Mouse (Mus musculus) kidney, postnatal 36 days (tissue): ENCODE measurements around the gene Zfp775.
"Not testable (repeated sequence)": the region's sequence is repeated elsewhere in the genome, so short reads cannot be mapped to it uniquely, and the experiment has no call there.

ENCODE experiments used
- DNase-seq, 2 experiments: peaks; one replicate each; pipeline ENCODE4 v3.0.0; 2021 to 2022; ENCODE audit warnings: mixed read lengths in 2 of 2

The Zfp775 gene

GRCm38 (mm10) chr6:48591221-48591845 lies 10.5 kb upstream of the Zfp775 start:
- DNase-seq, result peak in 1 of 2 experiments; percentile 52

DNA sequence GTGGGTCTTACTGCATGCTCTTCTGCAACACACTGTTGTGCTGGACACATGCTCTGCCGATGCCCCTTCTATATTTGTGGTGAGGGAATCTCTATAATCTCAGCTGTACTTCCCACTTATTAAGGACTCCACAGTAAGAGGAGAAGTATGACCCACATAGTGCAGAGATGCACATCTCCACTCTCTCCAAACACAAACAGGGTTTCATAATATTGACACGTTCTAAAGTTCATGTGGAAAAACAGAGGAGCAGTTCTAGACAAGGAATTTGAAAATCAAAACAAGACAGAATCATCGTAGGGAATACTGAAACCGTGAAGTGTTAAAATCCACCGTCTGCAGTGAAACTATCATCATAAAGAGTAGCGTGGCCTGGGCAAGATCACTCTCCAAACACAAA lies 10.0 kb upstream of the Zfp775 start:
- no peak for DNase-seq

GRCm38 (mm10) chr6:48593158-48594042 lies 8.5 kb upstream of the Zfp775 start, which contains the start of the genes Repin1 and Gm44965:
Gene Repin1, plus strand, starts transcription at chr6:48593883.
Gene Gm44965, plus strand, starts transcription at chr6:48593941.
- DNase-seq, result peak; percentile 96 to 98

- DNase-seq, result peak; percentile 68 to 69
Observed at GRCm38 (mm10) chr6:48594043-48594738, 7.7 kb upstream of the Zfp775 start.

DNA sequence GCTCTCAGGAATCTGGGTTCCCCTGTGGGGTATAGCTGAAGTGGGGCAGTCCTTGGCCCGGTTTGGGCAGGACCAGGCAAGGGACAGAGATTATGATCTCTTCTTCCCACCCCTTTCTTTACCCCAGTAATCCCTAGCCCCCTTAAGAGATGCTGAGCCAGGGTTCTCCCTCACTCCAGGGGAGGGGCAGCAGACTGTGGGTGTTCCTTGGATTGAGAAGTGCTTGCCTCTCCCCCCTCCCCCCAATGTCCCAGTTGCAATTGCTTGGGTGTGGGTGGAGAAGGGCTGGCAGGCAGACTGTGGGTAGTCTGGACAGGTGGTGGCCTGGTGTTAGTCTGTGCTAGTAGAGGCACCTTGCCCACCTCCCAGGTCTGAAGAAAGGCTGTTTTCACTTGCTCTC lies 6.6 kb upstream of the Zfp775 start:
- DNase-seq, result peak; percentile 57

DNA sequence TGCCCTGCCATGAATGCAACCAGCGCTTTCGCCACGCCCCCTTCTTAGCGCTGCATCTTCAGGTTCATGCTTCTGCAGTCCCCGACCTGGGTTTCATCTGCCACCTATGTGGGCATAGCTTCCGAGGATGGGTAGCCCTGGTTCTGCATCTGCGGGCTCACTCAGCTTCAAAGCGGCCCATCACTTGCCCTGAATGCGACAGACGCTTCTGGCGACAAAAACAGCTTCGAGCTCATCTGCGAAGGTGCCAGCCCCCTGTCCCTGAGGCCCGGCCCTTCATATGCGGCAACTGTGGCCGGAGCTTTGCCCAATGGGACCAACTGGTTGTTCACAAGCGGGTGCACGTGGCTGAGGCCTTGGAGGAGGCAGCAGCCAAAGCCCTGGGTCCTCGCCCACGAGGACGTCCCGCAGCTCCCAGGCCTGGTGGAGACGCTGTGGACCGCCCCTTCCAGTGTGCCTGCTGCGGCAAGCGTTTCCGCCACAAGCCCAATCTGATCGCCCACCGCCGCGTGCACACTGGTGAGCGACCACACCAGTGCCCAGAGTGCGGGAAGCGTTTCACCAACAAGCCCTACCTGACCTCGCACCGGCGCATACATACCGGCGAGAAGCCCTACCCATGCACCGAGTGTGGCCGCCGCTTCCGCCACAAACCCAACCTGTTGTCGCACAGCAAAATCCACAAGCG lies 5.2 kb upstream of the Zfp775 start:
- no peak for DNase-seq

GRCm38 (mm10) chr6:48597233-48597625 lies 4.6 kb upstream of the Zfp775 start:
- no peak for DNase-seq

DNA sequence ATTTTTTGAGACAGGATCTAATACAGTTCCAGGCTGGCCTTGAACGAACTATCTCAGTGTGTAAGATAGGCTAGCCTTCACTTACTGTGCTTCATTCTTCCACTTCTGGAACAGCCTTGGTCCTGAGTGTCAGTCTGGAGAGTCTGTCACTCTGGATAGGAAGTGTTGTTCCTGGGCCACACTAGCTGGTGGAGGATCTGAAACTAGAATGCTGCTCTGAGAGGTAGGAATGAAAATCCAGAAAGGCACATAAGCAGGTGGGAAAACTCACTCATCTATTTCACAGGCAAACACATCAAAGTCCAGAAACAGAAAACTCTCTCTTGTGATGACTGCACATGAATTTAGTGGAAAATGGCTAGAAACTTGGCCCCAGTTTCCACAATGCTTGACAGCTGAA lies 1.3 kb upstream of the Zfp775 start:
- no peak for DNase-seq

GRCm38 (mm10) chr6:48602080-48602741 lies 348 bp downstream of the Zfp775 start:
- DNase-seq, result peak; percentile 43 to 61

- no peak for DNase-seq
Observed at GRCm38 (mm10) chr6:48608124-48608523, 6.3 kb downstream of the Zfp775 start.

- no peak for DNase-seq
Observed at GRCm38 (mm10) chr6:48609512-48609911, 7.6 kb downstream of the Zfp775 start.

DNA sequence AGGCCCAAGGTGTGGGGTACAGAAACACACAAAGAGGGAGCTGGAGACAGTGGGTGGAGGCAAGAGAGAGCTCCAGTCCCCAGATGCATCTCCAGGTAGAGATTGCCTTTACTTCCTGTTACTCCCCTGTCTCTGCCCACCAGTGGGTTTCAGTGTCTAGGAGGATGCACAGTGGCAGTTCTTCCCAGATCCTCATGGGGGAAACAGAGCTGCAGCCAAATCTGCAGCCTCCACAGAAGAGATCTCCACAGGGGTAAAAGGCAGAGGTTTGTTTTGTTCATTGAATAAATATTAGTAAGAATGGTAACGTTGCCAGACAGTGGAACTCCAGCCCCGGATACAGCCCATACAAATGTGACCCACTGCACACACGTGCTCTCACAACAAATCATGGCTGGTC lies 8.8 kb downstream of the Zfp775 start:
- no peak for DNase-seq

DNA sequence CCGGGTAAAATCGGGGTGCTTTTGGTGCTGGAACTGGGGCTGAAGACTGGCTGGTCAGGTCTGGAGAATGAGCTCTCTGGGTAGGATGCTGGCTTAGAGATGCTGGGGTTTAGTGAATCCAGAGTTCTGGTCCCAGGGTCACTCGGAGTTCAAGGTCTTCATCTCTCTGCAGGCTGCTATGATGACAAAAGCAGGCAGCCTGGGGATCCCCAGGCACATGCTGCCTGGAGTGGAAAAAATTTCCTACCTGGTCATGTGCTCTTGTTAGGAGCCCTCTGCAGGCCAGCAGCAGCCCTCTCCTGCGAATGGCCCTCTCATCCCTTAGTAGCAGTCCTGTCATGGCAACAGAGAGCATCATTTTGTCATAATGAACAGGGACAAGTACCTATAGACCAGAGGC lies 11.6 kb downstream of the Zfp775 start:
- no peak for DNase-seq

- no peak for DNase-seq
Observed at GRCm38 (mm10) chr6:48614756-48615155, 12.9 kb downstream of the Zfp775 start.

GRCm38 (mm10) chr6:48620031-48620430 lies 18.2 kb downstream of the Zfp775 start:
- DNase-seq, result no peak

DNA sequence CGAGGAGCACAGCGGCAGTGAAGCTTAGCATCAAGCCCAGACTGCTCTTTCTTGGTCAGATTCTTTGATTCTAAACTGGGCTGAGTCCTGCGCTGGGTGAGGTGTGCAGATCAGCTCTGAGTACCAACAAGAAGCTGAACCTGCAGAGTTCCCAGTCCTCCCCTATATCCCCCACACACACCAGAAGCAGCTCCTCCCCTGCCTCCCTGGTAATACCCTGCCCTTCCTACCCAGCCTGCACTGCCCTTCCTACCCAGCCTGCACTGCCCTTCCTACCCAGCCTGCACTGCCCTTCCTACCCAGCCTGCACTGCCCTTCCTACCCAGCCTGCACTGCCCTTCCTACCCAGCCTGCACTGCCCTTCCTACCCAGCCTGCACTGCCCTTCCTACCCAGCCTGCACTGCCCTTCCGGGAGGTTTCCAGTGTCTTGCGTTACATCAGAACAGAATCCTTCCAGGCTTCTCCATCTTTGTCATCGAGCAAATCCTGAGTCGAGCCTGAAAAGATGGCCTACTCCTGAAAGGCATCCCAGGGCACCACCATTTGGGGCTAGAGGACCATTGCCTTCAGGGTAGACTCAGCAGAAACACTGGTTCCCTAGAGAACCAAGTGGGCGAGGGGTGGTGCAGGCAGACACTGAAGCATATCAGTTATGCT lies 20.5 kb downstream of the Zfp775 start:
- not testable (repeated sequence) for DNase-seq

DNA sequence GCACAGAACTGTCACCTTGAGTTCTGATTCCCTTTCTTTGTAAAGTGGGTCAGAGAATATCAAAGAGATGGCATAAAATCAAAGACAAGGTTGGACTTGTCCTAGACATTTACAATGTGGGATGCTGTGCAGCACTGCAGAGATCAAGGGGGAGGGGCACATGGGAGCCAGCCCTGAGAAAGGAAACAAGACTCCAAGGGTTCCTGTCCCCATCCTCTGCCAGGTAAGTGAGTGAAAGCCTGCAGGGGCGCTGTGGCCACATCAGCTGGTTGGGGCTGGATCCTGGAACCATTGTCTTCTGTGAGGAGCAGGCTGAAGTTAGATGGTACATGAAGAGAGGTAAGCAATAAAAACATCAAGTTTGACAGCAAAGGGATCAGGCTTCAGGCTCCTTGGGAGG lies 21.6 kb downstream of the Zfp775 start:
- DNase-seq, result no peak

DNA sequence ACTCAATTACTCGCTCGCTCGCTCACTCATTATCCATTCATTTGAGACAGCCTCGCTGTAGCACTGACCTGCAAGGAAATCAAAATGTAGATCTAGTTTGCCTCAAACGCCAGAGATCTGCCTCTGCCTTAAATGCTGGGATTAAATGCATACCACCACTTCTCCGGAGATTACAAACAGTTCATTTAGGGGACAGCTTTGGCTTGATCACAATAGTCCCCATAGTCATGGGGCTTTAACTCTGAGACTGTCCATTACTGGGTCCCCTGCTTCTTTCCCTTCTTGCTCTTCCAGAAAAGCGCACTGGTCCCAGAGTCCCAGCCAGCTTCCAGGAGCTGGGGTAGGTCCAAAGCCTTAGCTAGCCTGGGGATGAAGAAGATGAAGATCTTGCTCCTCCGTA lies 24.6 kb downstream of the Zfp775 start, which contains the start of gene AI854703:
Gene AI854703 (plus strand): TSS at position 301 of the 400 bp plus-strand sequence.
- DNase-seq, result no peak

DNA sequence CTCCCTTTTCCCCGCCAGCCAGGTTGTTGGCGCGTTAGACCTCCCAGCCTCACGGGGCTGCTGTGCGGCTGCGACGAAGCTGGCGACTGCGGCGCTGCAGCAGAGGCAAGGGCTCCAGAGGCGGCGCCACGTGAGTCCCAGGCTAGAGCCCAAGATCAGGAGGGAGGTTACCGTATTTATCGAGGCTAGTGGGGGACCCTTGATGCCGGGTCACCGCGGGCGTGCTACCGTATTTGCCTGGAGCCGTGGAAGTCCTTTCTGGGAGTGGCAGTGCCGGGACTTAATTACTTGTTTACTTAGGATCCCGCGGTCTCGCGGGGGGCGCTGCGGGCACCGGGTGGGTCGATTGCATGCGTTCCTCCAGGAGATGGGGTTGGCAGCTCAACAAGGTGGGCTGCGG lies 25.1 kb downstream of the Zfp775 start:
- DNase-seq, result peak; percentile 85 to 86

- peak; percentile 63 to 64 for DNase-seq
Observed at GRCm38 (mm10) chr6:48627511-48627924, 25.7 kb downstream of the Zfp775 start.

DNA sequence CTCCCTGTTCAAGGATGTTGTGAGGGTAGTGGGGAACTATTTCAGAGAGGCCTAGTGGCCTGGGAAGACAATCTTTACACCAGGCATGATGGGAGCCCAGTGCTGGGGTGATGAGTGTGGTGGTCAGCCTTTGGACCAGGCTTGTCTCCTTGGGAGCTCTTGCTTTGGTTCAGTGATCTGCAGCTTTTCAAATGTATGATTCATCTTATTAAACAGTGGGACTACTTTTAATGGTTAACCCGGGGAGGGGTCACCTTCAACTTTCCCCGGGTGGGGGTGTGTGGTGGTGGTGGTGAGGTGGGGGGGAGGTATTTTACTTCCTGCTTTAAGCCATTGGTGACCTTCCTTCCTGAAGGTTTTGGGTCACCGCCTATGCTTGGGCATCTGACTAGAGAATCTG lies 26.5 kb downstream of the Zfp775 start:
- DNase-seq, result peak; percentile 76 to 89
